Mouse (Mus musculus) midbrain, postnatal 0 days (tissue): Measurements from ENCODE around the gene Naglu. TPM values are rescaled to one million over a fixed set of nuclear protein-coding genes. Genes with fewer than 3 reads are reported as not detected.

Source experiments
- ATAC-seq: fragments of 200-750 bp; cut with Nextera tagmentation; 2 replicates; pipeline ENCODE4 v1.8.0; 2017; ENCODE audit warnings: moderate number of reproducible peaks, mild to moderate bottlenecking, moderate TSS enrichment, moderate library complexity; ENCODE audit not compliant: low FRiP score
- DNase-seq: peaks from one replicate; pipeline ENCODE4 v3.0.0-alpha.2; 2015; ENCODE audit warnings: low spot score
- H3K27ac ChIP-seq: fragments of 300-500 bp; sonication (generic); 2 replicates; pipeline ENCODE4 v1.5.1; 2014; ENCODE audit warnings: low read depth, mild to moderate bottlenecking, low read length, mixed read lengths
- H3K27me3 ChIP-seq: fragments of 300-500 bp; sonication (generic); 2 replicates; pipeline ENCODE4 v1.6.1; 2014; ENCODE audit warnings: low read length, control low read depth, mixed read lengths; ENCODE audit not compliant: insufficient read depth
- H3K36me3 ChIP-seq: fragments of 300-500 bp; sonication (generic); 2 replicates; pipeline ENCODE4 v1.6.1; 2014; ENCODE audit warnings: low read length, control low read depth, mixed read lengths; ENCODE audit not compliant: insufficient read depth
- H3K4me1 ChIP-seq: fragments of 300-500 bp; sonication (generic); 2 replicates; pipeline ENCODE4 v1.6.1; 2014; ENCODE audit warnings: mild to moderate bottlenecking, control low read depth, antibody characterized with exemption, low read length, mixed read lengths; ENCODE audit not compliant: insufficient read depth
- H3K4me2 ChIP-seq: fragments of 300-500 bp; sonication (generic); 2 replicates; pipeline ENCODE4 v1.6.1; 2014; ENCODE audit warnings: low read depth, mild to moderate bottlenecking, low read length, mixed read lengths; ENCODE audit not compliant: poor library complexity, severe bottlenecking
- H3K4me3 ChIP-seq: fragments of 300-500 bp; sonication (generic); 2 replicates; pipeline ENCODE4 v1.5.1; 2014; ENCODE audit warnings: low read depth, mild to moderate bottlenecking, low read length, moderate library complexity
- H3K9ac ChIP-seq: fragments of 300-500 bp; sonication (generic); replicated peaks from 2 replicates; pipeline ENCODE4 v1.6.1; 2014; ENCODE audit warnings: mild to moderate bottlenecking, low read length, moderate library complexity, mixed read lengths; ENCODE audit not compliant: poor library complexity, severe bottlenecking
- H3K9me3 ChIP-seq: fragments of 300-500 bp; sonication (generic); 2 replicates; pipeline ENCODE4 v1.6.1; 2016; ENCODE audit warnings: low read length, control low read depth
- CTCF ChIP-seq: IDR thresholded peaks from 2 replicates; pipeline ENCODE4 v1.5.1; 2016; ENCODE audit warnings: antibody characterized with exemption, mild to moderate bottlenecking
- WGBS: fragments of 180-500 bp; shearing (Covaris S2); extraction: QIAGEN DNeasy Blood & Tissue Kit; methylation state at CpG from one replicate; pipeline ENCODE4 v1.1.7; 2014; 5-methylcytosine and 5-hydroxymethylcytosine counted together
- polyA plus RNA-seq: library from polyadenylated mRNA; unstranded; fragments of >200 nt; fragmentation: Nextera tagmentation; extraction: Ambion mirVana; gene quantifications from 2 replicates; pipeline ENCODE4 v1.2.1, GENCODE M21; 2015
- total RNA-seq: library from RNA; depleted of rRNA; stranded (reverse); fragments of >200 nt; gene quantifications from 2 replicates; pipeline ENCODE4 v1.2.3, GENCODE M21; 2014

Gene Naglu
- total and polyA plus RNA-seq, 2 experiments from 2014 or later = 16.6 to 22.2 TPM

GRCm38 (mm10) chr11:101030808-101031156, 39.0 kb upstream of the Naglu start:
- no peak overlapping the region for H3K27ac ChIP-seq
- ATAC-seq (no peak), DNase-seq (no peak)
- H3K36me3 ChIP-seq = peaks cover 75% of the 10 kb centered on the region
- no peaks in the 10 kb centered on the region for H3K4me1 ChIP-seq
- no peak overlapping the region for H3K4me3 ChIP-seq
- TF ChIP-seq CTCF = no peak
- no peaks in the 10 kb centered on the region for H3K9me3 ChIP-seq
- no peak overlapping the region for H3K4me2 ChIP-seq
- H3K27me3 ChIP-seq = no peaks in the 10 kb centered on the region
- no peak overlapping the region for H3K9ac ChIP-seq
- 92% methylated on average over 4 of the region's 4 CpGs for WGBS

GRCm38 (mm10) chr11:101031470-101031869, 38.3 kb upstream of the Naglu start:
- Histone ChIP-seq H3K36me3 (peaks cover 75% of the 10 kb centered on the region), H3K4me3 (no peak overlapping the region), H3K9me3 (no peaks in the 10 kb centered on the region), H3K4me1 (no peaks in the 10 kb centered on the region), H3K9ac (no peak overlapping the region), H3K27ac (no peak overlapping the region), H3K4me2 (no peak overlapping the region), H3K27me3 (no peaks in the 10 kb centered on the region)
- no peak for ATAC-seq
- 95% methylated on average over 1 of the region's 1 CpGs for WGBS
- no peak for DNase-seq
- TF ChIP-seq CTCF = no peak

GRCm38 (mm10) chr11:101033856-101034500, 35.8 kb upstream of the Naglu start:
- DNase-seq (no peak), ATAC-seq (no peak)
- no peaks in the 10 kb centered on the region for H3K9me3 ChIP-seq
- H3K9ac ChIP-seq = no peak overlapping the region
- H3K27ac ChIP-seq = no peak overlapping the region
- H3K4me3 ChIP-seq = no peak overlapping the region
- no peaks in the 10 kb centered on the region for H3K27me3 ChIP-seq
- no peak overlapping the region for H3K4me2 ChIP-seq
- TF ChIP-seq CTCF = no peak
- peaks cover 75% of the 10 kb centered on the region for H3K36me3 ChIP-seq
- no peaks in the 10 kb centered on the region for H3K4me1 ChIP-seq
- 97% methylated on average over 17 of the region's 17 CpGs for WGBS

- ATAC-seq = no peak
- Histone ChIP-seq H3K4me1 (no peaks in the 10 kb centered on the region), H3K9me3 (no peaks in the 10 kb centered on the region), H3K36me3 (peaks cover 79% of the 10 kb centered on the region), H3K4me3 (no peak overlapping the region), H3K4me2 (no peak overlapping the region), H3K27ac (no peak overlapping the region), H3K9ac (no peak overlapping the region), H3K27me3 (no peaks in the 10 kb centered on the region)
- WGBS = 92% methylated on average over 8 of the region's 8 CpGs
- no peak for TF ChIP-seq CTCF
- no peak for DNase-seq
These were observed 35.0 kb upstream of the Naglu start for GRCm38 (mm10) chr11:101034614-101035327.

GRCm38 (mm10) chr11:101035328-101035695, 34.5 kb upstream of the Naglu start:
- DNase-seq (no peak), ATAC-seq (no peak)
- H3K27ac ChIP-seq = no peak overlapping the region
- no peak overlapping the region for H3K4me2 ChIP-seq
- WGBS = 79% methylated on average over 4 of the region's 4 CpGs
- H3K4me1 ChIP-seq = no peaks in the 10 kb centered on the region
- no peak overlapping the region for H3K4me3 ChIP-seq
- no peaks in the 10 kb centered on the region for H3K27me3 ChIP-seq
- no peak overlapping the region for H3K9ac ChIP-seq
- TF ChIP-seq CTCF = no peak
- no peaks in the 10 kb centered on the region for H3K9me3 ChIP-seq
- H3K36me3 ChIP-seq = peaks cover 79% of the 10 kb centered on the region

- DNase-seq = no peak
- no peak overlapping the region for H3K4me3 ChIP-seq
- H3K9ac ChIP-seq = no peak overlapping the region
- no peak overlapping the region for H3K27ac ChIP-seq
- TF ChIP-seq CTCF = no peak
- H3K9me3 ChIP-seq = no peaks in the 10 kb centered on the region
- no peaks in the 10 kb centered on the region for H3K27me3 ChIP-seq
- H3K4me1 ChIP-seq = no peaks in the 10 kb centered on the region
- WGBS = 77% methylated on average over 10 of the region's 10 CpGs
- no peak for ATAC-seq
- peaks cover 83% of the 10 kb centered on the region for H3K36me3 ChIP-seq
- H3K4me2 ChIP-seq = no peak overlapping the region
These were observed 32.0 kb upstream of the Naglu start for GRCm38 (mm10) chr11:101037795-101038194.
